Mouse (Mus musculus) retina, embryonic 14.5 days (tissue): ENCODE data around the gene Sco2.

Source experiments
- DNase-seq: peaks from one replicate; pipeline ENCODE4 v3.0.0-alpha.2; 2015; ENCODE audit warnings: low spot score

Gene Sco2

DNA sequence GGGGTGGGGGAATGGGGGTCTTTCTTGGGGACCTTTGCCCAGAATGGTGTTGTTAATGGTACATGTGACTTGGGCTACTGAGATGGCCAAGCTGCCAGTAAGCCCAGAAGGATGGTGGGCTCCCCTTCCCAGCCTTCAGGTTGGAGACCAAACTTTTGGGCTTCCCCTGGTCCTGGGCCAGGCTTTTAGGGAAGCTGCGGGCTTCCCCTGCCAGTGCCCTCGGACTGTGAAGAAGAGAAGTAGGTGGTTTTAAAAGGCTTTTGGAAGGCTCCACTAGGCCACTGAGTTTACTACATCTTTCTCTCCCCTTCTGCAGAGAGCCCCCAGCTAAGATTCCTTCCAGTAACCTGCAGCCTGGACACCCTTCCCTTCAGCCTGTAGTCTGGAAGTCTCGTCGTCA lies 50.0 kb downstream of the Sco2 start:
- no peak for DNase-seq

- DNase-seq, result peak; percentile 34
Measured at GRCm38 (mm10) chr15:89322670-89323522, 50.8 kb downstream of the Sco2 start, which contains the start of gene Adm2. Gene Adm2 (plus strand): TSS chr15:89322720.
